Mouse (Mus musculus): ENCODE results near the gene Phf13. TPM values are rescaled to one million over a fixed set of nuclear protein-coding genes. Genes with fewer than 3 reads are reported as not detected.

The Phf13 gene
- total RNA-seq, 2 experiments from 2014 or later, result 0.09 to 0.52 TPM

- ATAC-seq (replicated peaks; ENCODE audit: low FRiP score, low TSS enrichment, poor library complexity, severe bottlenecking), result no peak
Measured at GRCm38 (mm10) chr4:151995371-151996172, 486 bp downstream of the Phf13 start.

- ATAC-seq (replicated peaks; ENCODE audit: low FRiP score, low TSS enrichment, poor library complexity, severe bottlenecking), result peak; percentile 67
Measured at GRCm38 (mm10) chr4:151994228-151995171, 1.6 kb downstream of the Phf13 start.

- no peak for ATAC-seq (replicated peaks; ENCODE audit: low FRiP score, low TSS enrichment, poor library complexity, severe bottlenecking)
Measured at GRCm38 (mm10) chr4:151993035-151993434, 3.0 kb downstream of the Phf13 start.

GRCm38 (mm10) chr4:151992091-151992490, 4.0 kb downstream of the Phf13 start:
- no peak for ATAC-seq (replicated peaks; ENCODE audit: low FRiP score, low TSS enrichment, poor library complexity, severe bottlenecking)

GRCm38 (mm10) chr4:151989110-151989488, 7.0 kb downstream of the Phf13 start:
- no peak for ATAC-seq (replicated peaks; ENCODE audit: low FRiP score, low TSS enrichment, poor library complexity, severe bottlenecking)

GRCm38 (mm10) chr4:151988342-151989109, 7.5 kb downstream of the Phf13 start, which contains the start of gene Thap3:
Thap3 (minus strand) TSS chr4:151988997.
- peak; percentile 46; the same call in 1 of the 2 replicates for ATAC-seq (replicated peaks; ENCODE audit: low FRiP score, low TSS enrichment, poor library complexity, severe bottlenecking)

- no peak for ATAC-seq (replicated peaks; ENCODE audit: low FRiP score, low TSS enrichment, poor library complexity, severe bottlenecking)
Measured at GRCm38 (mm10) chr4:151988014-151988341, 8.1 kb downstream of the Phf13 start.

- no peak for ATAC-seq (replicated peaks; ENCODE audit: low FRiP score, low TSS enrichment, poor library complexity, severe bottlenecking)
Measured at GRCm38 (mm10) chr4:151986650-151987049, 9.4 kb downstream of the Phf13 start.

GRCm38 (mm10) chr4:151985886-151986285, 10.2 kb downstream of the Phf13 start:
- no peak for ATAC-seq (replicated peaks; ENCODE audit: low FRiP score, low TSS enrichment, poor library complexity, severe bottlenecking)

GRCm38 (mm10) chr4:151983560-151983959, 12.5 kb downstream of the Phf13 start:
- no peak for ATAC-seq (replicated peaks; ENCODE audit: low FRiP score, low TSS enrichment, poor library complexity, severe bottlenecking)

GRCm38 (mm10) chr4:151983043-151983442, 13.0 kb downstream of the Phf13 start:
- no peak for ATAC-seq (replicated peaks; ENCODE audit: low FRiP score, low TSS enrichment, poor library complexity, severe bottlenecking)

- ATAC-seq (replicated peaks; ENCODE audit: low FRiP score, low TSS enrichment, poor library complexity, severe bottlenecking), result peak; percentile 72
Measured at GRCm38 (mm10) chr4:151981363-151981762, 14.7 kb downstream of the Phf13 start.

- no peak for ATAC-seq (replicated peaks; ENCODE audit: low FRiP score, low TSS enrichment, poor library complexity, severe bottlenecking)
Measured at GRCm38 (mm10) chr4:151980699-151981098, 15.4 kb downstream of the Phf13 start.

- ATAC-seq (replicated peaks; ENCODE audit: low FRiP score, low TSS enrichment, poor library complexity, severe bottlenecking), result 0 out of 2 replicates have a peak, but pooled peaks have one; percentile 48
Measured at GRCm38 (mm10) chr4:151977748-151978147, 18.3 kb downstream of the Phf13 start.

GRCm38 (mm10) chr4:151975441-151975840, 20.6 kb downstream of the Phf13 start:
- ATAC-seq (replicated peaks; ENCODE audit: low FRiP score, low TSS enrichment, poor library complexity, severe bottlenecking), result no peak

- peak; percentile 43 for ATAC-seq (replicated peaks; ENCODE audit: low FRiP score, low TSS enrichment, poor library complexity, severe bottlenecking)
Measured at GRCm38 (mm10) chr4:151972221-151972967, 23.7 kb downstream of the Phf13 start.

- no peak for ATAC-seq (replicated peaks; ENCODE audit: low FRiP score, low TSS enrichment, poor library complexity, severe bottlenecking)
Measured at GRCm38 (mm10) chr4:151968204-151968921, 27.7 kb downstream of the Phf13 start.

GRCm38 (mm10) chr4:151962817-151963216, 33.2 kb downstream of the Phf13 start:
- no peak for ATAC-seq (replicated peaks; ENCODE audit: low FRiP score, low TSS enrichment, poor library complexity, severe bottlenecking)
